Mouse (Mus musculus): Measurements from ENCODE around the gene Stx1b. TPM values are rescaled to one million over a fixed set of nuclear protein-coding genes. Genes with fewer than 3 reads are reported as not detected.

Gene Stx1b
- polyA plus RNA-seq, 1 experiment from 2014 or later: 0.20 TPM

DNA sequence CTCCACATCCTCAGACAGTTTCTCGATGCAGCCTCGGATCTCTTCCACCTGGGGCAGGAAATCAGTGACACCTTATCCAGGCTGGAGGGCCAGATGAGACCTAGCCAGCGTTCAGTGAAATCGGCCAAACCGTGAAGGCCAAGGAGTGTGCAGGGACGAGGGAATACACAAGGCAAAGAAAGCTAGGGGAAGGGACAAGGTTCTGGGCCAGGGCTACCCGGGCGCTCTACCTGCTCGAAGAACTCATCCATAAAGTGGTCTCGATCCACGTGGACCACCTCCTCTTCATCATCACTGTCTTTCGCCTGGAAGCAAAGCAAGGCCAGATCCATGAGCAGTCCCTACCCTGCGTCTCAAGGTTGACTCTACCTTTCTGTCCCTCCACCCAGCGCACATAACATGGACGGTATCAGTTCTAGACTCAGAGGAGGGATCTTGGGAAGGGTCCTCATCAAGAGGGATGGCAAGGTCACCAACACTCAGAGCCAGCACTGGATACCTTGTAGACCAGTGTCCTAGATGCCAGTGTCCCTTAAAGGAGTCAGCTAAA, 9.2 kb downstream of the Stx1b start:
- no peak overlapping the region for H3K4me2 ChIP-seq
- no peaks in the 10 kb centered on the region for H3K9me3 ChIP-seq (replicated peaks)
- H3K4me3 ChIP-seq: no peak overlapping the region
- peaks cover 23% of the 10 kb centered on the region for H3K4me1 ChIP-seq
- no peaks in the 10 kb centered on the region for H3K36me3 ChIP-seq
- no peaks in the 10 kb centered on the region for H3K27me3 ChIP-seq (replicated peaks)
- no peak overlapping the region; the same call in 1 of the 2 replicates for H3K9ac ChIP-seq
- no peak for ATAC-seq
- whole genome bisulfite sequencing (ENCODE audit: insufficient replicate concordance): 81% methylated on average over 15 of the region's 15 CpGs
- H3K27ac ChIP-seq: peak overlapping the region; percentile 72

DNA sequence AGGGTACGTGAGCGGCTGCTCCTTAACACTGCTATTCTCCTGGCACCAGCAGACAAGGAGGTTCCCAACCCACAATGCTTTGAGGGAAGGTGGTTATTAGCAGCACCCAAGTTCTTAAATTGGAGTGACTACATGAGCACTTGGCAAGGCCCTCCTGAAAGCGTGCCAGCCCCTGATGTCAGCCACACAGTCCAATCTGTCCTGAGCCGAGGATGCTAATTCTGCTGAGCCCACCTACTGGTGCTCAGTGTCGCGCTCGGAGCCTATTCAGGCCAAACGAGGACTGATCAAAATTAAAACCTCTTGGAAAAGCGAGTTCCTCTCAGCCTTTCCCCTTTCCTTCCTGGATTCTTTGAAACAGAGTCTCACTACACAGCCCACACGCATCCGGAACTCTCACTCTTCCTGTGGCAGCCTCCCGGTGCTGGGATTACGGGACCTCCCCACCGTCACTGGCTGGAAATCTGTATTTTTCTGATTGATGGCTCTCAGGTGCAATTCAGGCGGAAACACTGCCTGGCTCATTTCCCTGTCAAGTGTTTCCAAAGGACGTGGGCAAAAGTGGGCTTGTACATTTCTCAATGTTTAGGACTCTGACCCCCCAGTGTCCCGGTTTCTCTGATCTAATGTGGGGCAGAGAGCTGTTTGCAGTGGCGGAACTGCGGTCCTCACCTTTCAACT, 10.0 kb downstream of the Stx1b start:
- WGBS (ENCODE audit: insufficient replicate concordance): 74% methylated on average over 19 of the region's 19 CpGs
- Histone ChIP-seq H3K4me3 (no peak overlapping the region), H3K9me3 (replicated peaks) (no peaks in the 10 kb centered on the region), H3K27me3 (replicated peaks) (no peaks in the 10 kb centered on the region), H3K9ac (no peak overlapping the region), H3K36me3 (no peaks in the 10 kb centered on the region), H3K4me2 (no peak overlapping the region), H3K4me1 (peaks cover 23% of the 10 kb centered on the region), H3K27ac (peak overlapping the region; percentile 72)
- ATAC-seq: no peak

DNA sequence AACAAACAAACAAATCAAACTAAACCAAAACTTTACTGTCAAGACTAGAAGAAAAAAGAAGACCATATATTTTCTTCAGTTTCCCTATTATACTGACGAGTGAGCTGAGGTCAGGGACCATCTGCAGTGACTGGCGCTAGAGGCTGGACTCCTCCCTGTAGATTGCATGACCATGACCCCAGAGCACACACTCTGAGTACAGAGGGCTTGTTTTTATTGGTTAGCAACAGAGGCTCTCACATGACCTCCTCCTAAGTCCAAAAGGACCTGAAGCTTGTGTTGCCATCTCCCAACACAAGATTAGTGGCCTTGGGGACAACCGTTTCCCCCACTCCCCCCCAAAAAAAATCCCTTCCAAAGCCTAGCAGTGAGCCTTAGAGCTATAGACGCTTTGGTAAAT, 10.5 kb downstream of the Stx1b start:
- H3K4me1 ChIP-seq: peaks cover 26% of the 10 kb centered on the region
- H3K27ac ChIP-seq: peak overlapping the region; percentile 72
- H3K9me3 ChIP-seq (replicated peaks): no peaks in the 10 kb centered on the region
- no peaks in the 10 kb centered on the region for H3K27me3 ChIP-seq (replicated peaks)
- no peak overlapping the region for H3K4me3 ChIP-seq
- H3K9ac ChIP-seq: no peak overlapping the region
- no peak overlapping the region for H3K4me2 ChIP-seq
- ATAC-seq: peak; percentile 43; the same call in 1 of the 2 replicates
- 59% methylated on average over 4 of the region's 4 CpGs for WGBS (ENCODE audit: insufficient replicate concordance)
- H3K36me3 ChIP-seq: no peaks in the 10 kb centered on the region

DNA sequence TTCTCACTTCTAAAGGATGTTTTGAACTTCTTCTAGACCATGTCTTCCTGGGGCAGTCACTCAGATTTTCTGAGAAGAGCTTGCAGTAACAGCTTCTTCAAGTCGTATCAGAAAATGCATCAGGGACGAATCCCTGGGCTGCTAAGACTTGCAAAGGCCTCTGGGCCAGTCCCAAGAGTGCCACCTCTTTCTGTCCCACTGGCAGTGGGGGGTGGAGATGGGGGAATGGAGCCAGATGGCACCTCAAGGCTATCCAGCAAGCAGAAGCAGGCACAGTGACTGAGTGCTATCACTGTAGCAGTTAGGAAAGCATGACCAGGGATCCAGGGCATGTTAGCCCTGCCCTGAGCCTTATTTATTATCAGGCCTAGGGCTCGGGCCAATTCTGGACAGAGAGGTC, 12.1 kb downstream of the Stx1b start:
- no peak for ATAC-seq
- H3K4me2 ChIP-seq: no peak overlapping the region

DNA sequence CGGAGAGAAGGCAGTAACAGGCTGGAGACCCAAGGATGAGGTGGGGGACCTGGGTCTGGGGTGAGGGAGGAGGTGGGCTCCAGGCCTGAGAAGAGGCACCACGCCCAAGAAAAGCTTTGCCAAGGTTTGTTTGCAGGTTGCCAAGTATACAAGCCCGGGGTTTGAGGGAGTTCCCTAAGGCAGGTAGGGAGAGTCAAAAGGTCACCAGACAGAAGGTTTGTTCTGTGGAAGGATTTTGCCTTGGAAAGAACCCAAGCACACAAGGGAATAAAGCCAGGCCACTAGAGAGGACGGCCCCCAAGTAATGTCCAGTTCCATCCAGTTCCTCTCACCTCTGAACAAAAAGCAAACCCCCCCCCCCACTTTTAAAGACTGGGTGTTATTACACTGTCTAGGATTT, 13.1 kb downstream of the Stx1b start:
- H3K27ac ChIP-seq: no peak overlapping the region
- 77% methylated on average over 4 of the region's 4 CpGs for WGBS (ENCODE audit: insufficient replicate concordance)
- H3K4me3 ChIP-seq: no peak overlapping the region
- no peak overlapping the region for H3K4me2 ChIP-seq
- no peaks in the 10 kb centered on the region for H3K36me3 ChIP-seq
- H3K9me3 ChIP-seq (replicated peaks): no peaks in the 10 kb centered on the region
- H3K9ac ChIP-seq: no peak overlapping the region
- ATAC-seq: no peak
- H3K4me1 ChIP-seq: peaks cover 48% of the 10 kb centered on the region
- no peaks in the 10 kb centered on the region for H3K27me3 ChIP-seq (replicated peaks)

More for the DNA sequence above, 12.1 kb downstream of the Stx1b start:
- Histone ChIP-seq H3K27ac (no peak overlapping the region), H3K4me3 (no peak overlapping the region), H3K27me3 (replicated peaks) (no peaks in the 10 kb centered on the region), H3K4me1 (peaks cover 38% of the 10 kb centered on the region), H3K36me3 (no peaks in the 10 kb centered on the region), H3K9me3 (replicated peaks) (no peaks in the 10 kb centered on the region), H3K9ac (no peak overlapping the region)
- 70% methylated on average over 3 of the region's 3 CpGs for WGBS (ENCODE audit: insufficient replicate concordance)

DNA sequence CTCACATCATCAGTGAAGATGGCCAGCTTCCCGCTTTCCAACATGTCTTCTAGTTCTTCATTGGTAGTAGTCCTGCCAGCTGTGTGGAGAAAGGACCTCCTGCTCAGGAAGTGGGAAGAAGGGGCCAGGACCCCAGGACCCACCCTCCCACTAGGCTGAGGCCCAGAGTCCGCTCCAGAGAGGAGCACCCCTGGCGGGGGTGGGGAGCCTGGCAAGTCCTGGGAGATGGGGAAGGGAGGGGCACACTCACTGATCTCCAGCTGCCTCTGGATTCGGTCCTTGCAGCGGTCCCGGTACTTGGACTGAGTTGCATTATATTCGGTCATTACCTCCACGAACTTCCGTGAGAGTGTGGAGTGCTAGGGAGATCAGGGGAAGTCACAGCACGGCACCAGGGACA, 13.7 kb downstream of the Stx1b start:
- WGBS (ENCODE audit: insufficient replicate concordance): 82% methylated on average over 10 of the region's 10 CpGs
- H3K27ac ChIP-seq: no peak overlapping the region
- no peaks in the 10 kb centered on the region for H3K36me3 ChIP-seq
- no peaks in the 10 kb centered on the region for H3K9me3 ChIP-seq (replicated peaks)
- no peak overlapping the region for H3K4me2 ChIP-seq
- H3K9ac ChIP-seq: no peak overlapping the region
- no peaks in the 10 kb centered on the region for H3K27me3 ChIP-seq (replicated peaks)
- no peak for ATAC-seq
- peaks cover 48% of the 10 kb centered on the region for H3K4me1 ChIP-seq
- H3K4me3 ChIP-seq: no peak overlapping the region

DNA sequence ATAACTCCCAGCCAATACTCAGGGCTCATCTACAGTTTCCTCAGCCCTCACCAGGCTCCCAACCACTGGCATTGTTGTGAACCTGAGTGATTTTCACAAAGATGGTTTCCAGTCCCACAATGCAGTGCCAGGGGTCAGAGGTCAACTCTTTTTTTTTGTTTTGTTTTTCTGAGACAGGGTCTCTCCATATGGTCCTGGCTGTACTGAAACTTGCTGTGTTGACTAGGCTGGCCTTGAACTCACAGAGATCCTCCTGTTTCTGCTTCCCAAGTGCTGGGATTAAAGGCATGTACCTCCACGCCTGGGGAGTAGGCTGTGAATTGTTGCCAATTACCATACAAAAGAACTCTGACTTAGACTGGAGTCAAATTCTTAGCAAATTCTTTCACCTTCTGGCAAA, 14.5 kb downstream of the Stx1b start:
- Histone ChIP-seq H3K9me3 (replicated peaks) (no peaks in the 10 kb centered on the region), H3K4me3 (no peak overlapping the region), H3K4me2 (no peak overlapping the region), H3K9ac (no peak overlapping the region), H3K27me3 (replicated peaks) (no peaks in the 10 kb centered on the region), H3K4me1 (peaks cover 48% of the 10 kb centered on the region), H3K27ac (no peak overlapping the region), H3K36me3 (no peaks in the 10 kb centered on the region)
- ATAC-seq: no peak
- 77% methylated on average over 1 of the region's 1 CpGs for WGBS (ENCODE audit: insufficient replicate concordance)

DNA sequence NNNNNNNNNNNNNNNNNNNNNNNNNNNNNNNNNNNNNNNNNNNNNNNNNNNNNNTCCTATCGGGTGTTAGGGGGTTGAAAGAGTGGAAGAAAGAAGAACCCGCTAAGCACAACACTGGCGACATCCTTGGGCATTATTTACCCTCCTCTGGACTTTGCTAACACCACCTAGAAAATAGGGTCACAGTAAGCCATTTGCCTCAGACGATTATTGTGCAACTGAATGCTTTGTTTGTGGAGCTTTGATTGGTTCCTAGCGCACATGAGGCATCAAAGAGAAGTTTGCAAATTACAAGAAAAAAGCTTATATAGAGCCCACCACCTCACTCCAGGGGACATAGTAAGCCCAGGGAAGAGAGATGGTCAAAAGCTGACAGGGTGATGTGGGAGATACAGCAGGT, 15.5 kb downstream of the Stx1b start:
- H3K9me3 ChIP-seq (replicated peaks): no peaks in the 10 kb centered on the region
- no peak overlapping the region for H3K4me3 ChIP-seq
- 53% methylated on average over 5 of the region's 5 CpGs for WGBS (ENCODE audit: insufficient replicate concordance)
- no peak overlapping the region for H3K4me2 ChIP-seq
- no peak overlapping the region for H3K9ac ChIP-seq
- H3K27ac ChIP-seq: peak overlapping the region; percentile 30; the same call in 1 of the 2 replicates
- H3K36me3 ChIP-seq: no peaks in the 10 kb centered on the region
- ATAC-seq: no peak
- no peaks in the 10 kb centered on the region for H3K27me3 ChIP-seq (replicated peaks)
- peaks cover 51% of the 10 kb centered on the region for H3K4me1 ChIP-seq

DNA sequence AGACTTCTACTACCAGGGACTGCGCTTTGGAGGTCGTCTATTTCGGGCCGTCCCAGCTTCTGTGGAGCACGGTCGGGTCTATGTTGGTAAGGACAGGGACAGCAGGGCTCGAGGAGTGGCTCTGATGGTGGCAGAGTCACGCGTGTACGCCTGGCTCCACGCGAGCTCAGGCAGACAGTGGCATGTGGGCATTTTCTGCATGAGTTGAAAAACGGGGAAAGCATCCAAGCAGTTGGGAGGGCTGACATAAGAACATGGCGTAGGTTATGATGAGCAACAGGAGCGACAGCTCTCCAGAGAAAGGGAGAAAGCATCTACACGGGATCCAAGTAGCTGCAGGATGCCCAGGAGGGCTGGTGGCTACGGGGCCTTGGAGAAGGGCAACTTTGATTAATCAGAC, 22.0 kb downstream of the Stx1b start:
- peaks cover 72% of the 10 kb centered on the region for H3K4me1 ChIP-seq
- H3K4me2 ChIP-seq: no peak overlapping the region
- no peak overlapping the region for H3K27ac ChIP-seq
- no peak overlapping the region for H3K9ac ChIP-seq
- no peak for ATAC-seq
- no peak overlapping the region for H3K4me3 ChIP-seq
- 86% methylated on average over 17 of the region's 17 CpGs for WGBS (ENCODE audit: insufficient replicate concordance)
- H3K36me3 ChIP-seq: peaks cover 54% of the 10 kb centered on the region
- no peaks in the 10 kb centered on the region for H3K27me3 ChIP-seq (replicated peaks)
- H3K9me3 ChIP-seq (replicated peaks): no peaks in the 10 kb centered on the region

DNA sequence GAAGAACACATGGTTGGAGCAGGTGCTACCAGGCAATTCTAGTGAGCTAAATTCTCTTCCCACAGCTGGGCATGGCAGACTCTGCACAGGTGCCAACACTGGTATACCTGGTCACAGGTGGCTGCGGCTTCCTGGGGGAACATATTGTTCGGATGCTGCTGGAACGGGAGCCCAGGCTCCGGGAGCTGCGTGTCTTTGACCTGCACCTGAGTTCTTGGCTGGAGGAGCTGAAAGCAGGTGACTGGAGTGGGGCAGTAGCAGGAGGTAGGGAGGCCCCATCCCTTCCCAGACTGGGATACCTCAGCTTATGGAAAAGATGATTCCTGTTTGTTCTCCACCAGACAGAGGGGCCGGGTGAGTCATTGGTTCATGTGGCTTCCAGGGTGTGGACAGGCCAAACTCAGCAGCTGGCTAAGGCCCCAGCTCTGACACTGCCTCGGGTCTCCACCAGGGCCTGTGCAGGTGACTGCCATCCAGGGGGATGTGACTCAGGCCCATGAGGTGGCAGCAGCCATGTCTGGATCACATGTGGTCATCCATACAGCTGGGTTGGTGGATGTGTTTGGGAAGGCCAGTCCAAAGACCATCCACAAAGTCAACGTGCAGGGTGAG, 23.2 kb downstream of the Stx1b start:
- Histone ChIP-seq H3K4me3 (peak overlapping the region; percentile 16), H3K4me1 (peaks cover 60% of the 10 kb centered on the region), H3K9ac (no peak overlapping the region), H3K36me3 (peaks cover 66% of the 10 kb centered on the region), H3K4me2 (peak overlapping the region; percentile 45), H3K9me3 (replicated peaks) (no peaks in the 10 kb centered on the region), H3K27me3 (replicated peaks) (no peaks in the 10 kb centered on the region), H3K27ac (peak overlapping the region; percentile 42)
- ATAC-seq: no peak
- 78% methylated on average over 8 of the region's 8 CpGs for WGBS (ENCODE audit: insufficient replicate concordance)

DNA sequence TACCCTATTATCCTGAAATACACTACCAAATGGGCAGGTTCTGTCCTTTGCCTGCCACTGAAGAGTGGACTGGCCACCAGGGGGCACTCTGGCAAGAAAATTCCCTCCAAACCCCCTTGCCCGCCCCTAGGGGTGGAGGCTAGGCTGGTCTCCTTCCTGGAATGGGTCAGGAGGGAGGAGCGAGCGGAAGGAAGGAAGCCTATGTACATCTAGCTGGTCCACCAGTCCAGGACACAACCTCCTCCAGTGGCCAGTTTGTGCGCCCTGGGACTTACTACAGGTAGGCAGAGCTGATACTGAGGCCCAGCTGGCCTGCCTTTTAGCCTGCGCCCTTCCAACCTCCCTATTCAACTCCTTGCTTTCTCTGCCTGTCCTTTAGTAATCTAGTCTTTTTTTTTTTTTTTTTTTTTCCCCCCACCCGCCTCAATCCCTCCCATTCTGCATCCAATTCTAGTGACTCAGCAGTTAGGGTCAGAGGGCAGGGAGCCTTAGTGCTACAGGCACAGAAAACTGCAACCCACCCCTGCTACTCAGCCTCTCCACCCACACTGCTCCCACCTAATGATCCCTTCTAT, 23.8 kb downstream of the Stx1b start, which contains the start of gene Hsd3b7:
TSS of gene Hsd3b7 (plus strand) at position 170 of the 575 bp plus-strand sequence.
- WGBS (ENCODE audit: insufficient replicate concordance): 24% methylated on average over 6 of the region's 6 CpGs
- no peaks in the 10 kb centered on the region for H3K27me3 ChIP-seq (replicated peaks)
- peak; percentile 61 for ATAC-seq
- H3K9ac ChIP-seq: peak within 1 kb of the TSS; percentile 37; the same call in 1 of the 2 replicates
- peak within 1 kb of the TSS; percentile 16 for H3K4me3 ChIP-seq
- H3K36me3 ChIP-seq: peaks cover 72% of the 10 kb centered on the region
- peaks cover 54% of the 10 kb centered on the region for H3K4me1 ChIP-seq
- peak within 1 kb of the TSS; percentile 45 for H3K4me2 ChIP-seq
- H3K27ac ChIP-seq: peak within 1 kb of the TSS; percentile 42
- H3K9me3 ChIP-seq (replicated peaks): no peaks in the 10 kb centered on the region

DNA sequence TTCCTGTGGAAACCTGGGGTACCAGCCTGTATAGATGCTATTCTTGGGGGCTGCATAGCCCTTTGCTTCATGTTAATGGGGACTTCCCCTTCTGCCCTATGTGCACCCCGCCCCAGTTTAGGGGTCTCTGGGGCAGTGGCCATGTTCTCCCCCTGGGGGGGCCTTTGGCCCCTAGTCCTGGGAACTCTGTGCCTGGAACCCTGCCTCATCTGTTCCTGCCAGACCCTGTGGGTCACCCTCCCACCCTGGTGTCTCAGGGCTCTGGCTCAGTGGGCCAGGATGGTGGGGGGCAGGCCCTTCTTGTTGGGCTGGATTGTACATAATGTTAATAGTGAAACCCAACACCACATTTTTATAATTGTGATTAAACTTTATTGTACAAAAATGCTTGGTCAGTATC, 24.6 kb downstream of the Stx1b start:
- WGBS (ENCODE audit: insufficient replicate concordance): 75% methylated on average over 1 of the region's 1 CpGs
- Histone ChIP-seq H3K36me3 (peaks cover 80% of the 10 kb centered on the region), H3K4me2 (no peak overlapping the region), H3K27ac (peak overlapping the region; percentile 17; the same call in 1 of the 2 replicates), H3K9ac (no peak overlapping the region), H3K4me1 (peaks cover 46% of the 10 kb centered on the region), H3K4me3 (no peak overlapping the region), H3K9me3 (replicated peaks) (no peaks in the 10 kb centered on the region), H3K27me3 (replicated peaks) (no peaks in the 10 kb centered on the region)
- ATAC-seq: no peak
